Mouse (Mus musculus) ES-Bruce4 (cell line): ENCODE results near the gene Zscan5b. TPM values are rescaled to one million over a fixed set of nuclear protein-coding genes. Genes with fewer than 3 reads are reported as not detected.
"Not testable (repeated sequence)": the region's sequence is repeated elsewhere in the genome, so short reads cannot be mapped to it uniquely, and the experiment has no call there.

Experiments used
- H3K27ac ChIP-seq: 2 replicates; pipeline ENCODE4 v1.5.1; 2012; ENCODE audit warnings: low read length, inconsistent platforms; ENCODE audit not compliant: insufficient read depth
- H3K27me3 ChIP-seq: 2 replicates; pipeline ENCODE4 v1.6.1; 2012; ENCODE audit warnings: mild to moderate bottlenecking, low read length, inconsistent platforms; ENCODE audit not compliant: control insufficient read depth, poor library complexity, insufficient read depth, severe bottlenecking
- H3K36me3 ChIP-seq: 2 replicates; pipeline ENCODE4 v1.6.1; 2012; ENCODE audit warnings: inconsistent platforms, mild to moderate bottlenecking, low read length, moderate library complexity; ENCODE audit not compliant: control insufficient read depth, poor library complexity, insufficient read depth, severe bottlenecking
- H3K4me1 ChIP-seq: one replicate; pipeline ENCODE4 v1.8.1; 2011; ENCODE audit warnings: low read length; ENCODE audit not compliant: control insufficient read depth, insufficient read depth
- H3K4me3 ChIP-seq: 2 replicates; pipeline ENCODE4 v1.5.1; 2011; ENCODE audit warnings: low read depth, mild to moderate bottlenecking, low read length
- H3K9ac ChIP-seq: 2 replicates; pipeline ENCODE4 v1.6.1; 2012; ENCODE audit warnings: low read depth, mild to moderate bottlenecking, inconsistent platforms; ENCODE audit not compliant: poor library complexity, severe bottlenecking
- H3K9me3 ChIP-seq: replicated peaks from 2 replicates; pipeline ENCODE4 v1.6.1; 2012; ENCODE audit warnings: mild to moderate bottlenecking, low read length, inconsistent platforms; ENCODE audit not compliant: control insufficient read depth, poor library complexity, insufficient read depth, severe bottlenecking
- CTCF ChIP-seq: IDR thresholded peaks from one replicate; pipeline ENCODE4 v1.8.1; 2011; ENCODE audit warnings: low read depth, low read length
- EP300 ChIP-seq: IDR thresholded peaks from 2 replicates; pipeline ENCODE4 v1.6.1; 2011; ENCODE audit warnings: low read depth, low read length; ENCODE audit not compliant: insufficient read depth
- POLR2A ChIP-seq: IDR thresholded peaks from one replicate; pipeline ENCODE4 v1.8.1; 2011; ENCODE audit warnings: low read length; ENCODE audit not compliant: insufficient read depth
- polyA plus RNA-seq: library from polyadenylated mRNA; stranded (reverse); fragments of >200 nt; gene quantifications from 2 replicates; pipeline ENCODE4 v1.2.4, GENCODE M21; 2011; ENCODE audit warnings: low read depth; ENCODE audit not compliant: missing spikeins, insufficient read depth, insufficient read length

Gene Zscan5b
- polyA plus RNA-seq, 1 experiment: 0.40 TPM

DNA sequence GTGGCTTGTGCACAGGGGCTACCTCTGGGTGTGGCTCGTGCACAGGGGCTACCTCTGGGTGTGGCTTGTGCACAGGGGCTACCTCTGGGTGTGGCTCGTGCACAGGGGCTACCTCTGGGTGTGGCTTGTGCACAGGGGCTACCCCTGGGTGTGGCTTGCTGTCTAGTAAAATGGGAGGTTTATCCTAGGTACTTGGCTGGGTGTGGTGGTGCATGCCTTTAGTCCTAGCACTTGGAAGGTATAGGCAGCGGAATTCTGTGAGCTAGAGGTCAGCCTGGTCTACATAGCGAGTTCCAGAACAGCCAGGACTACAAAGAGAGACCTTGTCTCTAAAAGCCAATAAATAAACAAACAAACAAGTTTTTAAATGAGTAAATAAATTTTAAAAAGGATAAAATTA, 7.4 kb upstream of the Zscan5b start:
- H3K27me3 ChIP-seq, H3K9me3 ChIP-seq, H3K36me3 ChIP-seq, H3K4me3 ChIP-seq, H3K4me1 ChIP-seq, H3K9ac ChIP-seq: not testable (repeated sequence)
- 0 out of 2 replicates have a peak, but pooled peaks have one; percentile 44 for TF ChIP-seq EP300
- 0 out of 2 replicates have a peak overlapping the region, but pooled peaks have one; percentile 5 for H3K27ac ChIP-seq

- TF ChIP-seq CTCF (no peak), POLR2A (no peak), EP300 (no peak)
- Histone ChIP-seq H3K36me3 (no peaks in the 10 kb centered on the region), H3K9me3 (peaks cover 14% of the 10 kb centered on the region; the same call in 1 of the 2 replicates)
Observed at GRCm38 (mm10) chr7:6220147-6220546, 1.9 kb upstream of the Zscan5b start.

DNA sequence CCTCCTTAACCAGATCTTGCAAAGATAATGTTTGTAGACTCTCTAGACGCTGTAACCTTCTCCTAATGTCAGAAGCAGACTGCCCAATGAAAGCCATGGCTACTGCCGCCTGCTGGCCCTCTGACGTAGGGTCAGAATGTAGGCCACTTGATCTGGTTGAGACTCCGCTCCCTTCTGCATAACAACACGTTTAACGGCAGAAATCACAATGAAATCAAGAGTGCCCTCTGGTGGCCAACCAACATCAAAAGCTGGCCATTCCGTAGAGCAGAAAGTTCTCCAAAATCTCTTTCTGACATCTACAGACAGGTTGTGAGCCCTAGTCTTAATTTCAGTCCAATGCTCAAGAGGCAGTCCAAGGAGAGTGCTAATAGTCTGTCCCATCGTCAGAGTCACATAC, 6.4 kb downstream of the Zscan5b start:
- H3K9me3 ChIP-seq, H3K4me3 ChIP-seq, H3K36me3 ChIP-seq, H3K27ac ChIP-seq, H3K4me1 ChIP-seq, H3K27me3 ChIP-seq, H3K9ac ChIP-seq: not testable (repeated sequence)
- peak; percentile 46 for TF ChIP-seq CTCF

More at GRCm38 (mm10) chr7:6220147-6220546, 1.9 kb upstream of the Zscan5b start:
- no peak overlapping the region for H3K4me3 ChIP-seq
- H3K27ac ChIP-seq: no peak overlapping the region
- no peak overlapping the region for H3K9ac ChIP-seq
- H3K27me3 ChIP-seq: no peaks in the 10 kb centered on the region
- H3K4me1 ChIP-seq: peaks cover 2% of the 10 kb centered on the region

DNA sequence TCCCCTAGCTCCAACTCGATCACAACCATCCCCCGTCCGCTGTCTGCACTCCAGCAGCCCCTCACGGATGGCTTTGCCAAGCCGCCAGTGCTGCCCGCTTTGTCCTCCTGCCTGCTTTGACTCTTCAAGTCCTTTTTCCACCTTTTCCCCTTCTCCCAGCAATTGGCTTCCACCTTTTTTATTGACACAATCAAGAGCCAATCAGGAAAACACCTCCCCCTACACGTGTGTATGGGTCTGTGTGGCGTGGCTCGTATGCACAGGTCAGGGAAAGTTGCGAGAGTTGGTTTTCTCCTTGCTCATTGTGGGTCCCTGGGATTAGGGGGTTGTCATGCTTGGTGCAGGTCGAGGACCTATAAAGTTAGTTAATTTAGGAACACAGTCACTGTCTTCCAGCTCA, 17.7 kb downstream of the Zscan5b start:
- H3K27me3 ChIP-seq: no peaks in the 10 kb centered on the region
- H3K36me3 ChIP-seq: no peaks in the 10 kb centered on the region
- TF ChIP-seq CTCF (no peak), POLR2A (no peak), EP300 (no peak)
- H3K4me1 ChIP-seq: no peaks in the 10 kb centered on the region
- peak overlapping the region; percentile 8 for H3K9ac ChIP-seq
- H3K9me3 ChIP-seq: no peaks in the 10 kb centered on the region
- peak overlapping the region; percentile 71 for H3K4me3 ChIP-seq
- no peak overlapping the region for H3K27ac ChIP-seq

GRCm38 (mm10) chr7:6240841-6241425, 18.9 kb downstream of the Zscan5b start:
- not testable (repeated sequence) for H3K9ac ChIP-seq, H3K4me3 ChIP-seq, H3K27me3 ChIP-seq, H3K36me3 ChIP-seq, H3K27ac ChIP-seq, H3K9me3 ChIP-seq, H3K4me1 ChIP-seq
- peak; percentile 55 for TF ChIP-seq CTCF

GRCm38 (mm10) chr7:6244361-6245292, 22.5 kb downstream of the Zscan5b start:
- Histone ChIP-seq H3K4me3 (no peak overlapping the region), H3K27me3 (no peaks in the 10 kb centered on the region), H3K9ac (no peak overlapping the region), H3K27ac (peak overlapping the region; percentile 66), H3K9me3 (no peaks in the 10 kb centered on the region), H3K4me1 (no peaks in the 10 kb centered on the region), H3K36me3 (no peaks in the 10 kb centered on the region)
- peak; percentile 76 for TF ChIP-seq EP300
- no peak for TF ChIP-seq CTCF
